8 mouse cellular contexts compared by ENCODE assay signal in the genomic region with DNA sequence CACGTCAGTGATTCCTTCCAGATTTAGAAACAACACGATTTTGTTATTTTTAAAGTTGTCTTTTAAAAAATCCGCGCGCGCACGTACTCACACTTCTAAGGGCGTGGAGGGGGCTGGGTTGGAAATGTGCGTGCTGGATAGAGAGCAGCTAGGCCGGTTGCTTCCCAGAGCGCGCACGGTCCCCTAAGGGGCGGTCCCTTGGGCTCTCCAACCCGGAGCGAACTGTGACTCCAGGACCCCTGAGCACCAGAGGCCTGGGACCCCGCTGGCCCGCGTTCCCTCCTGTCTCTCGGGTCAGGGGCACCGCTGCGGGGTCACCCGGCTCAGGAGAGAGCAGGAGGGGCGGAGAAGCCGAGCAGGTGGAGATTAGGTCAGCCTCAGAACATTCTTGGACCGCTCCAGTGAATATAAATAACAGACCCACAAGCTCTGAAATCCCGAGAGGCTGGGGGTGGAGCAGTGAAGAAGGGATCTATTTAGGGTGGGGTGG. TPM values are rescaled to one million over a fixed set of nuclear protein-coding genes. Genes with fewer than 3 reads are reported as not detected.
DNase-seq lines count a peak whose midpoint lies in the region; ATAC-seq and TF ChIP-seq lines count a peak whose summit lies in the region.

TSS of gene Pacsin3 (plus strand) at position 294 of the 490 bp plus-strand sequence.

- intact Hi-C loops in gastrocnemius, postnatal 14 days (cut with DNase I; ENCODE audit: low total_unique reads): no loop called here

- no peak for DNase-seq in thymus, adult 2 months
- no peak for DNase-seq in thymus, postnatal 0 days (ENCODE audit: low spot score)
- peak; percentile 80 for DNase-seq in cerebellum, adult 9-10 months
- DNase-seq in gastrocnemius, postnatal 14 days: peak; percentile 41
- no peak for DNase-seq in hindbrain, postnatal 0 days (ENCODE audit: low spot score)
- DNase-seq in retina, embryonic 14.5 days (ENCODE audit: low spot score): peak; percentile 63
- no peak for DNase-seq in thymus, postnatal 10 days (ENCODE audit: low spot score in 2 of 2)

- peak within 1 kb of the TSS; percentile 94 for H3K4me2 ChIP-seq in hindbrain, postnatal 0 days (ENCODE audit: low read depth, low read length)
- H3K4me2 ChIP-seq in limb, embryonic 15.5 days: peak within 1 kb of the TSS; percentile 87

- no peaks in the 10 kb centered on the region for H3K9me3 ChIP-seq in hindbrain, postnatal 0 days (ENCODE audit: low read length)
- no peaks in the 10 kb centered on the region for H3K9me3 ChIP-seq in limb, embryonic 15.5 days

- H3K4me3 ChIP-seq in thymus, adult 2 months (ENCODE audit: control insufficient read depth, insufficient read depth, low read length): peak within 1 kb of the TSS; percentile 51
- H3K4me3 ChIP-seq in hindbrain, postnatal 0 days (ENCODE audit: low read length): peak within 1 kb of the TSS; percentile 54
- peak within 1 kb of the TSS; percentile 78 for H3K4me3 ChIP-seq in limb, embryonic 15.5 days

- peak within 1 kb of the TSS; percentile 53 for H3K9ac ChIP-seq in hindbrain, postnatal 0 days (replicated peaks; ENCODE audit: low read length)
- H3K9ac ChIP-seq in limb, embryonic 15.5 days: peak within 1 kb of the TSS; percentile 61

- WGBS in thymus, adult 2 months: 10% methylated on average over 27 of the region's 27 CpGs
- WGBS in hindbrain, postnatal 0 days: 2% methylated on average over 27 of the region's 27 CpGs
- WGBS in limb, embryonic 15.5 days: 2% methylated on average over 27 of the region's 27 CpGs

- no peak for TF ChIP-seq POLR2A in thymus, adult 2 months (IDR thresholded peaks at IDR 0.05; ENCODE audit: control insufficient read depth, extremely low read depth, insufficient read depth, low read length, poor library complexity)

- no peaks in the 10 kb centered on the region for H3K36me3 ChIP-seq in thymus, adult 2 months (ENCODE audit: control insufficient read depth, insufficient read depth, low read length)
- no peaks in the 10 kb centered on the region for H3K36me3 ChIP-seq in hindbrain, postnatal 0 days (ENCODE audit: insufficient read depth, low read length)
- H3K36me3 ChIP-seq in limb, embryonic 15.5 days: peaks cover 6% of the 10 kb centered on the region; the same call in 1 of the 2 replicates

- no peak for TF ChIP-seq CTCF in thymus, adult 2 months (IDR thresholded peaks at IDR 0.05; ENCODE audit: borderline replicate concordance, control insufficient read depth, extremely low read depth, insufficient read depth, low read length, poor library complexity)
- no peak for TF ChIP-seq CTCF in hindbrain, postnatal 0 days (IDR thresholded peaks at IDR 0.05; ENCODE audit: low read depth)

- ATAC-seq in hindbrain, postnatal 0 days: no peak
- no peak for ATAC-seq in limb, embryonic 15.5 days (ENCODE audit: insufficient number of reproducible peaks, low FRiP score, low TSS enrichment, low read depth)

- no peak within 1 kb of the TSS for H3K27ac ChIP-seq in thymus, adult 2 months (ENCODE audit: control insufficient read depth, insufficient read depth, low read length)
- H3K27ac ChIP-seq in hindbrain, postnatal 0 days: peak within 1 kb of the TSS; percentile 76; the same call in 1 of the 2 replicates
- H3K27ac ChIP-seq in limb, embryonic 15.5 days: peak within 1 kb of the TSS; percentile 90

- peaks cover 30% of the 10 kb centered on the region for H3K27me3 ChIP-seq in thymus, adult 2 months (ENCODE audit: control insufficient read depth, insufficient read depth, low read length)
- H3K27me3 ChIP-seq in hindbrain, postnatal 0 days (ENCODE audit: insufficient read depth, low read length): peaks cover 4% of the 10 kb centered on the region; the same call in 1 of the 2 replicates
- H3K27me3 ChIP-seq in limb, embryonic 15.5 days: peaks cover 23% of the 10 kb centered on the region

- H3K4me1 ChIP-seq in thymus, adult 2 months (replicated peaks; ENCODE audit: control insufficient read depth, insufficient read depth, low read length): peaks cover 19% of the 10 kb centered on the region
- peaks cover 6% of the 10 kb centered on the region for H3K4me1 ChIP-seq in hindbrain, postnatal 0 days (ENCODE audit: insufficient read depth, low read length)
- peaks cover 40% of the 10 kb centered on the region for H3K4me1 ChIP-seq in limb, embryonic 15.5 days

RNA-seq across cellular contexts. Expression of gene Pacsin3, which starts in this region (rescaled TPM):
- polyA plus RNA-seq in thymus, adult 2 months (2012; rRNA removed): 5.6 and 14.9 TPM in 2 replicates
- polyA plus RNA-seq in thymus, postnatal 0 days (2015; fragmentation: Nextera tagmentation; extraction: Ambion mirVana): 4.3 and 5.9 TPM in 2 replicates
- total RNA-seq in gastrocnemius, postnatal 14 days (2021): 100 to 1,000 TPM; 282 to 292 TPM
- total RNA-seq in hindbrain, postnatal 0 days (2014; rRNA removed): 16.3 and 25.7 TPM in 2 replicates
- polyA plus RNA-seq in hindbrain, postnatal 0 days (2015; fragmentation: Nextera tagmentation; extraction: Ambion mirVana): 26.0 and 26.1 TPM in 2 replicates
- polyA plus RNA-seq in limb, embryonic 15.5 days (2015; fragmentation: Nextera tagmentation; extraction: Ambion mirVana): 58.1 and 93.7 TPM in 2 replicates

Comparison
In these comparisons a context has a peak if more than half of its experiments do, and no peak if none do; other contexts are left out.
1. RNA of gene Pacsin3 (total RNA-seq): 282 to 292 TPM in gastrocnemius, postnatal 14 days; 16.3 to 25.7 TPM in hindbrain, postnatal 0 days; every median in the first group is over 10 times any median in the second.
2. DNase-seq: peak in cerebellum, adult 9-10 months (single experiment), gastrocnemius, postnatal 14 days (single experiment) and retina, embryonic 14.5 days (single experiment); none in thymus, adult 2 months (single experiment), thymus, postnatal 0 days (single experiment), hindbrain, postnatal 0 days (single experiment) and thymus, postnatal 10 days (0 of 2).
3. Peak in every context shown above with its lines, with median percentiles within 50 percentile points of each other: H3K4me3 ChIP-seq.